Mouse (Mus musculus): Measurements from ENCODE around the gene Dgki. TPM values are rescaled to one million over a fixed set of nuclear protein-coding genes. Genes with fewer than 3 reads are reported as not detected.

The Dgki gene
- total and polyA plus RNA-seq, 2 experiments from 2014 or later = 0.11 to 0.33 TPM

GRCm38 (mm10) chr6:36810448-36810847, 489.5 kb downstream of the Dgki start:
- H3K9me3 ChIP-seq (replicated peaks; ENCODE audit: control insufficient read depth, low read length) = no peaks in the 10 kb centered on the region
- ATAC-seq (ENCODE audit: insufficient read depth, low read depth) (no peak), DNase-seq (ENCODE audit: low spot score) (no peak)
- H3K9ac ChIP-seq (replicated peaks; ENCODE audit: low read depth, low read length) = no peak overlapping the region
- no peaks in the 10 kb centered on the region for H3K27me3 ChIP-seq (ENCODE audit: control insufficient read depth, insufficient read depth, low read length)
- no peaks in the 10 kb centered on the region for H3K36me3 ChIP-seq (replicated peaks; ENCODE audit: control insufficient read depth, insufficient read depth, low read length)
- peak overlapping the region; percentile 62 for H3K4me3 ChIP-seq (ENCODE audit: low read depth, low read length)
- H3K27ac ChIP-seq (ENCODE audit: low read depth) = no peak overlapping the region
- WGBS = 25% methylated on average over 5 of the region's 5 CpGs
- H3K4me1 ChIP-seq (ENCODE audit: control insufficient read depth, insufficient read depth) = 0 out of 2 replicates have a peak, but pooled peaks cover 8% of the 10 kb centered on the region
- H3K4me2 ChIP-seq (ENCODE audit: low read depth, low read length) = peak overlapping the region; percentile 85
- TF ChIP-seq CTCF (IDR thresholded peaks at IDR 0.05; ENCODE audit: low read depth) (no peak), EP300 (IDR thresholded peaks at IDR 0.05; ENCODE audit: low read depth) (no peak)

GRCm38 (mm10) chr6:36809747-36810285, 490.2 kb downstream of the Dgki start, which contains the start of gene Ptn:
TSS of gene Ptn (minus strand) at chr6:36810220.
- 3% methylated on average over 15 of the region's 15 CpGs for WGBS
- no peaks in the 10 kb centered on the region for H3K27me3 ChIP-seq (ENCODE audit: control insufficient read depth, insufficient read depth, low read length)
- H3K27ac ChIP-seq (ENCODE audit: low read depth) = peak within 1 kb of the TSS; percentile 39; the same call in 1 of the 2 replicates
- DNase-seq (ENCODE audit: low spot score) = peak; percentile 49
- no peaks in the 10 kb centered on the region for H3K36me3 ChIP-seq (replicated peaks; ENCODE audit: control insufficient read depth, insufficient read depth, low read length)
- H3K4me2 ChIP-seq (ENCODE audit: low read depth, low read length) = peak within 1 kb of the TSS; percentile 85
- ATAC-seq (ENCODE audit: insufficient read depth, low read depth) = peak; percentile 63
- H3K9me3 ChIP-seq (replicated peaks; ENCODE audit: control insufficient read depth, low read length) = no peaks in the 10 kb centered on the region
- H3K4me3 ChIP-seq (ENCODE audit: low read depth, low read length) = peak within 1 kb of the TSS; percentile 62
- H3K9ac ChIP-seq (replicated peaks; ENCODE audit: low read depth, low read length) = peak within 1 kb of the TSS; percentile 56
- TF ChIP-seq EP300 (IDR thresholded peaks at IDR 0.05; ENCODE audit: low read depth) (no peak), CTCF (IDR thresholded peaks at IDR 0.05; ENCODE audit: low read depth) (no peak)
- H3K4me1 ChIP-seq (ENCODE audit: control insufficient read depth, insufficient read depth) = 0 out of 2 replicates have a peak, but pooled peaks cover 8% of the 10 kb centered on the region

GRCm38 (mm10) chr6:36809311-36809726, 490.7 kb downstream of the Dgki start:
- Histone ChIP-seq H3K27ac (ENCODE audit: low read depth) (peak overlapping the region; percentile 39; the same call in 1 of the 2 replicates), H3K4me1 (ENCODE audit: control insufficient read depth, insufficient read depth) (0 out of 2 replicates have a peak, but pooled peaks cover 8% of the 10 kb centered on the region), H3K27me3 (ENCODE audit: control insufficient read depth, insufficient read depth, low read length) (no peaks in the 10 kb centered on the region), H3K4me3 (ENCODE audit: low read depth, low read length) (peak overlapping the region; percentile 62), H3K36me3 (replicated peaks; ENCODE audit: control insufficient read depth, insufficient read depth, low read length) (no peaks in the 10 kb centered on the region), H3K9me3 (replicated peaks; ENCODE audit: control insufficient read depth, low read length) (no peaks in the 10 kb centered on the region), H3K9ac (replicated peaks; ENCODE audit: low read depth, low read length) (peak overlapping the region; percentile 56), H3K4me2 (ENCODE audit: low read depth, low read length) (peak overlapping the region; percentile 85)
- TF ChIP-seq EP300 (IDR thresholded peaks at IDR 0.05; ENCODE audit: low read depth) (no peak), CTCF (IDR thresholded peaks at IDR 0.05; ENCODE audit: low read depth) (no peak)
- no peak for ATAC-seq (ENCODE audit: insufficient read depth, low read depth)
- no peak for DNase-seq (ENCODE audit: low spot score)
- WGBS = 20% methylated on average over 7 of the region's 7 CpGs

GRCm38 (mm10) chr6:36808306-36809058, 491.5 kb downstream of the Dgki start:
- H3K9ac ChIP-seq (replicated peaks; ENCODE audit: low read depth, low read length) = no peak overlapping the region
- H3K27me3 ChIP-seq (ENCODE audit: control insufficient read depth, insufficient read depth, low read length) = no peaks in the 10 kb centered on the region
- DNase-seq (ENCODE audit: low spot score) (no peak), ATAC-seq (ENCODE audit: insufficient read depth, low read depth) (no peak)
- no peak overlapping the region for H3K27ac ChIP-seq (ENCODE audit: low read depth)
- peak overlapping the region; percentile 62 for H3K4me3 ChIP-seq (ENCODE audit: low read depth, low read length)
- 0 out of 2 replicates have a peak, but pooled peaks cover 8% of the 10 kb centered on the region for H3K4me1 ChIP-seq (ENCODE audit: control insufficient read depth, insufficient read depth)
- H3K4me2 ChIP-seq (ENCODE audit: low read depth, low read length) = peak overlapping the region; percentile 85
- 76% methylated on average over 7 of the region's 7 CpGs for WGBS
- H3K36me3 ChIP-seq (replicated peaks; ENCODE audit: control insufficient read depth, insufficient read depth, low read length) = no peaks in the 10 kb centered on the region
- no peak for TF ChIP-seq EP300 (IDR thresholded peaks at IDR 0.05; ENCODE audit: low read depth)
- TF ChIP-seq CTCF (IDR thresholded peaks at IDR 0.05; ENCODE audit: low read depth) = no peak
- no peaks in the 10 kb centered on the region for H3K9me3 ChIP-seq (replicated peaks; ENCODE audit: control insufficient read depth, low read length)

- no peak for TF ChIP-seq CTCF (IDR thresholded peaks at IDR 0.05; ENCODE audit: low read depth)
- no peak for TF ChIP-seq EP300 (IDR thresholded peaks at IDR 0.05; ENCODE audit: low read depth)
- H3K9me3 ChIP-seq (replicated peaks; ENCODE audit: control insufficient read depth, low read length) = no peaks in the 10 kb centered on the region
- H3K4me1 ChIP-seq (ENCODE audit: control insufficient read depth, insufficient read depth) = 0 out of 2 replicates have a peak, but pooled peaks cover 8% of the 10 kb centered on the region
- no peak for ATAC-seq (ENCODE audit: insufficient read depth, low read depth)
- no peak for DNase-seq (ENCODE audit: low spot score)
- no peak overlapping the region for H3K4me3 ChIP-seq (ENCODE audit: low read depth, low read length)
- no peak overlapping the region for H3K4me2 ChIP-seq (ENCODE audit: low read depth, low read length)
- H3K9ac ChIP-seq (replicated peaks; ENCODE audit: low read depth, low read length) = no peak overlapping the region
- H3K36me3 ChIP-seq (replicated peaks; ENCODE audit: control insufficient read depth, insufficient read depth, low read length) = no peaks in the 10 kb centered on the region
- H3K27me3 ChIP-seq (ENCODE audit: control insufficient read depth, insufficient read depth, low read length) = no peaks in the 10 kb centered on the region
- WGBS = 45% methylated on average over 6 of the region's 6 CpGs
- H3K27ac ChIP-seq (ENCODE audit: low read depth) = no peak overlapping the region
Observed at GRCm38 (mm10) chr6:36806906-36807305, 493.1 kb downstream of the Dgki start.
